Mouse (Mus musculus): ENCODE data around the gene Olfr1206.

Gene Olfr1206

DNA sequence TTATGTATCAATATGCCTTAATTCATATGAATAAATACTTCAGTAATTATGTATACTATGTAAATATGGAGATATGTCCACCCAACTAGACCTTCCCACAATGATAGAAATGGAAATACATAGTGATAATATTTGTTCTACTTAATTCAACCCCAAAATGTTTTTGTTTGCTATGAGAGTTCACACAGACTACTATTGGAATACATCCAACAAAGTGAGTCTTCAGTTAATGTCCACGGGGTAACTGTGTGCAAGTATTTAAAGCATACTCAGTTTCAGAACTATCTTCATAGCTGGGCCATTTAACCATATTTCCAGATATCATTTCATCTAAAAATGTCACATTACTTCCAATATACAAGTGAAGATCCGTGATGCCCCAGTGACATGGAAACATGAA, at the start of gene Olfr1206:
TSS of gene Olfr1206 (plus strand) at position 301 of the 400 bp plus-strand sequence.
- DNase-seq = no peak

DNA sequence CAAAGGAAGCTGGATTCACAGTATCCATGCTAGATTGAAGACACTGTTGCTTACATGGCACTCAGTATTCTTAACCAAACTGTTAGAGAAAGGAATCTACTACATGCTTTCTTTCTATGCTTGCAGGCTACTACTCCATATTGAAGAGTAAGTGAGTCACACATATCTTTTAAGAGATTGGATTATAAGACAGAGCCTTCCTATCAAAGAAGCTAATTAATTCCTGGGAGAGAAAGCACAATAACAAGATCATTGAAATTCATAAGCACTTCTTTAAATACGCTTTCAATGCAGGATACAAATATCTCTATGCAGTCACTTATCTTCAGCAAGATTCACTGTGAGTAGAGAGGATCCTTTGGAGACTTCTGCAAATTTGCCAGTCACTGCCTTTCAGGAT, 48.8 kb upstream of the Olfr1206 start, which contains the start of gene Olfr1202:
TSS of gene Olfr1202 (plus strand) at position 301 of the 400 bp plus-strand sequence.
- no peak for DNase-seq

DNA sequence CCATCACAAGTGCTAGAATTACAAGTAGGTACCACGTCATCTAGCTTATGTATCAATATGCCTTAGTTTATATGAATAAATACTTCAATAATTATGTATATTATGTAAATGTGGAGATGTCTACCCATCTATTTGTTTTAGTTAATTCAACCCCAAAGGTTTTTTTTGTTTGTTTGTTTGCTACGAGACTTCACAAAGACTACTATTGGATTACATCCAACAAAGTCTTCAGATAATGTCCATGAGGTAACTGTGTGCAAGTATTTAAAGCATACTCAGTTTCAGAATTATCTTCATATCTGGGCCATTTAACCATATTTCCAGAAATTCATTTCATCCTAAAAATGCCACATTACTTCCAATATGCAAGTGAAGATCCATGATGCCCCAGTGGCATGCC, 33.6 kb upstream of the Olfr1206 start, which contains the start of gene Olfr1205:
TSS of gene Olfr1205 (plus strand) at position 301 of the 400 bp plus-strand sequence.
- DNase-seq = no peak

DNA sequence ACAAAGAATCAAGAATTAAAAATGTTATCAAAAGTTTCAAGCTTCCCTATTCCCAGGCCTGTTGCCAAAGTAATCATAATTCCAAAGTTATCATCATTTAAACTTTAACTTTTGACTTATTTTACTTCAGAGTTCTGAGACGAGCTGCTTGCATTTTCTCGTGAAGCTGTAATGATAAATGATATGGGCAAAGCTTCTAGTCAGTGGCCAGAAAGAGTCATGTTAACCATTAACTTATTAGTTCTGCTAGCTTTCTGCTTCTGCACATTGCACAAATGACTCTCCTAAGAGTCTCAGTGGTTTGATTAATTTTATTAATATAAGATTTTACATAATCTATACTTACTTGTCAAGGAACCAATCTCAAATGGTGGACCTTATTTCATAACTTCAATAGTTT, 24.6 kb upstream of the Olfr1206 start:
- DNase-seq = no peak

DNA sequence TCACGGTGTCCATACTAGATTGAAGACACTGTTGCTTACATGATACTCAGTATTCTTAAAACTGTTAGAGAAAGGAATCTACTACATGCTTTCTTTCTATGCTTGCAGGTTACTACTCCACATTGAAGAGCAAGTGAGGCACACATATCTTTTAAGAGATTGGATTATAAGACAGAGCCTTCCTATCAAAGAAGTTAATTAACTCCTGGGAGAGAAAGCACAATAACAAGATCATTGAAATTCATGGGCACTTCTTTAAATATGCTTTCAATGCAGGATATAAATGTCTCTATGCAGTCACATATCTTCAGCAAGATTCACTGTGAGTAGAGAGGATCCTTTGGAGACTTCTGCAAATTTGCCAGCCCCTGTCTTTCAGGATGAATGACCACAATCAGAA, 14.0 kb upstream of the Olfr1206 start, which contains the start of gene Olfr1204:
TSS of gene Olfr1204 (plus strand) at position 301 of the 400 bp plus-strand sequence.
- DNase-seq = no peak

DNA sequence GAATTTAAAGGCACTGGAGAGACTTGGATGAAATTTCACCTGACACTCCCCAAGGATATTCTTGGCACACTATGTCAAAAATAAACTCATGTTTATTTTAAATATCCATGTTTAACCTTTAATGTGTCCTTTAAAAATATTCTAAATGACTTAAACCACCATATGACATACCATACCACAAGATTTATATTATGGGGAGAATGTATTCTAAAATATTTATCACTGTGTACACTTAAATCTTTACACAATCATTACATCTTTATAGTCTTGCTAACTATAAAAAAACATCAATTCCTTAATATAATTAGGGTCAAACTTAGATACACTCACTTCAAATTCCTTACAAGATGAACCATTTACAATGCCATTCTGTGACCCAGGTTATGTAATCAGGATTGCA, 39.2 kb downstream of the Olfr1206 start, which contains the start of gene Olfr1208:
TSS of gene Olfr1208 (minus strand) at position 101 of the 400 bp plus-strand sequence.
- DNase-seq = no peak

DNA sequence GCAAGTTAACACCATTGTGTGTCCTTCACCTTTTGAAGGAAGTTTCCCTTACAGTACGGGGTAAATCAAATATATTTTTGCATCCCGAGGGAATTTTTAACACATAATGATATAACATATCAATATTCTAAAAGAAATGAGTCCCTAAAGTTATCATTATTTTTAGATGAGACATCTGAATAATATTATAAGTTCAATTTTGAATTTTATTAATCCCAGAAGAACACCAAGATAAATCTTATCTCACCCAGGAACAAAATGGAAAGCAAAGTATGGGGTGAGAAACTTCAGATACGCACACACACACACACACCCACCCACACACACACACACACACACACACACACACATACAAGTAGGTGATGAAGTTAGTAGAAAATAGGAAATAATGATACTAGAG, 52.0 kb downstream of the Olfr1206 start, which contains the start of gene Olfr1209:
TSS of gene Olfr1209 (minus strand) at position 101 of the 400 bp plus-strand sequence.
- DNase-seq = no peak
